28 mouse cellular contexts compared by ENCODE assay signal in genomic region chr2:118228486-118229079, GRCm38 (mm10). TPM values are rescaled to one million over a fixed set of nuclear protein-coding genes. Genes with fewer than 3 reads are reported as not detected.
DNase-seq lines count a peak whose midpoint lies in the region; ATAC-seq and TF ChIP-seq lines count a peak whose summit lies in the region.
"Had no signal": no experiment of that assay in that cellular context is flagged by ENCODE, and none has a peak within 500 bp of the region (broad histone marks: within the 10 kb centered on the region; RNA-seq: fewer than 3 reads in every experiment).

No protein-coding gene starts in this region.

- DNase-seq in heart, adult 11 months = peak; percentile 30
- no peak for DNase-seq in heart, adult 9 months (ENCODE audit: low spot score in 2 of 2)
- DNase-seq in midbrain, postnatal 0 days (ENCODE audit: low spot score) = peak; percentile 5
- DNase-seq in stomach, postnatal 0 days (ENCODE audit: low spot score) = no peak
- DNase-seq: adrenal gland, postnatal 14 days; cerebellum, adult 11-12 months; cerebellum, adult 8-10 months; cerebellum, postnatal 10 days; cerebellum, postnatal 36 days; embryo, embryonic 11 days; gastrocnemius, adult 2 months; gastrocnemius, postnatal 14 days; heart, adult 18-20 months; heart, postnatal 14 days; heart, postnatal 4 days; kidney, adult 18-20 months had no signal

- peak; percentile 61 for ATAC-seq in forebrain, embryonic 13.5 days
- no peak for ATAC-seq in forebrain, embryonic 12.5 days (ENCODE audit: low FRiP score)
- ATAC-seq in midbrain, postnatal 0 days (ENCODE audit: low FRiP score) = no peak
- no peak for ATAC-seq in midbrain, embryonic 16.5 days
- ATAC-seq in stomach, postnatal 0 days (ENCODE audit: low FRiP score, low TSS enrichment) = no peak
- ATAC-seq in intestine, postnatal 0 days = no peak
- ATAC-seq: intestine, embryonic 15.5 days had no signal

- no peak overlapping the region for H3K9ac ChIP-seq in forebrain, embryonic 13.5 days
- no peak overlapping the region for H3K9ac ChIP-seq in forebrain, embryonic 12.5 days
- no peak overlapping the region for H3K9ac ChIP-seq in midbrain, postnatal 0 days (replicated peaks; ENCODE audit: low read length, poor library complexity, severe bottlenecking)
- no peak overlapping the region for H3K9ac ChIP-seq in midbrain, embryonic 16.5 days (ENCODE audit: low read depth, low read length)
- no peak overlapping the region for H3K9ac ChIP-seq in stomach, postnatal 0 days (ENCODE audit: low read length)
- H3K9ac ChIP-seq in intestine, postnatal 0 days (ENCODE audit: low read depth, low read length) = no peak overlapping the region
- H3K9ac ChIP-seq: embryonic facial prominence, embryonic 13.5 days; heart, embryonic 13.5 days; hindbrain, embryonic 14.5 days; intestine, embryonic 15.5 days had no signal

- 68% methylated on average over 4 of the region's 4 CpGs for WGBS in forebrain, embryonic 13.5 days
- WGBS in forebrain, embryonic 12.5 days = 67% methylated on average over 4 of the region's 4 CpGs
- 44% methylated on average over 4 of the region's 4 CpGs for WGBS in midbrain, postnatal 0 days
- WGBS in midbrain, embryonic 16.5 days = 52% methylated on average over 4 of the region's 4 CpGs
- 84% methylated on average over 4 of the region's 4 CpGs for WGBS in stomach, postnatal 0 days
- WGBS in intestine, postnatal 0 days = 90% methylated on average over 4 of the region's 4 CpGs

- H3K4me3 ChIP-seq in forebrain, embryonic 13.5 days = no peak overlapping the region
- no peak overlapping the region for H3K4me3 ChIP-seq in forebrain, embryonic 12.5 days (replicated peaks)
- H3K4me3 ChIP-seq in midbrain, postnatal 0 days (ENCODE audit: low read depth, low read length) = no peak overlapping the region
- H3K4me3 ChIP-seq in midbrain, embryonic 16.5 days (ENCODE audit: low read depth, low read length) = no peak overlapping the region
- no peak overlapping the region for H3K4me3 ChIP-seq in stomach, postnatal 0 days (ENCODE audit: low read depth, low read length)
- H3K4me3 ChIP-seq in intestine, postnatal 0 days (ENCODE audit: low read depth, low read length) = no peak overlapping the region
- H3K4me3 ChIP-seq: embryonic facial prominence, embryonic 10.5 days; embryonic facial prominence, embryonic 13.5 days; erythroblast, embryonic 14.5 days; gastrocnemius, adult 2 months; heart, embryonic 10.5 days; heart, embryonic 13.5 days; intestine, embryonic 15.5 days had no signal

- peak; percentile 48 for TF ChIP-seq CTCF in midbrain, postnatal 0 days (IDR thresholded peaks at IDR 0.05)
- peak; percentile 8; the same call in 1 of the 2 replicates for TF ChIP-seq CTCF in stomach, postnatal 0 days (IDR thresholded peaks at IDR 0.05; ENCODE audit: low read depth)
- no peak for TF ChIP-seq CTCF in intestine, postnatal 0 days (IDR thresholded peaks at IDR 0.05; ENCODE audit: low read depth)

- H3K4me1 ChIP-seq in forebrain, embryonic 13.5 days = peaks cover 20% of the 10 kb centered on the region; the same call in 1 of the 2 replicates
- no peaks in the 10 kb centered on the region for H3K4me1 ChIP-seq in forebrain, embryonic 12.5 days
- H3K4me1 ChIP-seq in midbrain, postnatal 0 days (ENCODE audit: insufficient read depth, low read length) = no peaks in the 10 kb centered on the region
- no peaks in the 10 kb centered on the region; the same call in 1 of the 2 replicates for H3K4me1 ChIP-seq in midbrain, embryonic 16.5 days (ENCODE audit: control insufficient read depth, insufficient read depth, low read length)
- no peaks in the 10 kb centered on the region for H3K4me1 ChIP-seq in stomach, postnatal 0 days (replicated peaks; ENCODE audit: control insufficient read depth, insufficient read depth)
- H3K4me1 ChIP-seq in intestine, postnatal 0 days (replicated peaks; ENCODE audit: control insufficient read depth, insufficient read depth, low read length) = no peaks in the 10 kb centered on the region
- H3K4me1 ChIP-seq: heart, embryonic 13.5 days; intestine, embryonic 15.5 days had no signal

- no peak overlapping the region for H3K27ac ChIP-seq in forebrain, embryonic 13.5 days
- no peak overlapping the region for H3K27ac ChIP-seq in forebrain, embryonic 12.5 days
- H3K27ac ChIP-seq in midbrain, postnatal 0 days (ENCODE audit: low read depth, low read length) = no peak overlapping the region
- no peak overlapping the region for H3K27ac ChIP-seq in midbrain, embryonic 16.5 days (ENCODE audit: low read length)
- H3K27ac ChIP-seq in stomach, postnatal 0 days (replicated peaks) = no peak overlapping the region
- no peak overlapping the region for H3K27ac ChIP-seq in intestine, postnatal 0 days (ENCODE audit: low read depth, low read length)
- H3K27ac ChIP-seq: embryonic facial prominence, embryonic 10.5 days; embryonic facial prominence, embryonic 13.5 days; gastrocnemius, adult 2 months; heart, embryonic 10.5 days; heart, embryonic 13.5 days; hindbrain, embryonic 14.5 days; intestine, embryonic 15.5 days had no signal

- H3K36me3 ChIP-seq in forebrain, embryonic 13.5 days (ENCODE audit: poor library complexity, severe bottlenecking) = no peaks in the 10 kb centered on the region
- no peaks in the 10 kb centered on the region for H3K36me3 ChIP-seq in forebrain, embryonic 12.5 days (replicated peaks)
- no peaks in the 10 kb centered on the region for H3K36me3 ChIP-seq in midbrain, postnatal 0 days (ENCODE audit: insufficient read depth, low read length)
- no peaks in the 10 kb centered on the region for H3K36me3 ChIP-seq in midbrain, embryonic 16.5 days (ENCODE audit: control insufficient read depth, insufficient read depth, low read length)
- no peaks in the 10 kb centered on the region for H3K36me3 ChIP-seq in stomach, postnatal 0 days (ENCODE audit: control insufficient read depth, insufficient read depth, low read length)
- no peaks in the 10 kb centered on the region for H3K36me3 ChIP-seq in intestine, postnatal 0 days (ENCODE audit: control insufficient read depth, insufficient read depth)
- H3K36me3 ChIP-seq: embryonic facial prominence, embryonic 10.5 days; embryonic facial prominence, embryonic 13.5 days; heart, embryonic 10.5 days; heart, embryonic 13.5 days; intestine, embryonic 15.5 days had no signal

- no peaks in the 10 kb centered on the region for H3K9me3 ChIP-seq in forebrain, embryonic 13.5 days (replicated peaks)
- no peaks in the 10 kb centered on the region for H3K9me3 ChIP-seq in forebrain, embryonic 12.5 days
- H3K9me3 ChIP-seq in midbrain, postnatal 0 days (ENCODE audit: low read length) = no peaks in the 10 kb centered on the region
- no peaks in the 10 kb centered on the region for H3K9me3 ChIP-seq in midbrain, embryonic 16.5 days (replicated peaks; ENCODE audit: control insufficient read depth, low read length, poor library complexity, severe bottlenecking)
- H3K9me3 ChIP-seq in stomach, postnatal 0 days (ENCODE audit: control insufficient read depth, low read length) = no peaks in the 10 kb centered on the region
- H3K9me3 ChIP-seq in intestine, postnatal 0 days (ENCODE audit: control insufficient read depth) = no peaks in the 10 kb centered on the region
- H3K9me3 ChIP-seq: embryonic facial prominence, embryonic 10.5 days; embryonic facial prominence, embryonic 13.5 days; heart, embryonic 10.5 days; heart, embryonic 13.5 days; intestine, embryonic 15.5 days had no signal

- no peak for TF ChIP-seq EP300 in stomach, postnatal 0 days (optimal IDR thresholded peaks at IDR 0.05)

- H3K4me2 ChIP-seq in forebrain, embryonic 13.5 days = no peak overlapping the region
- H3K4me2 ChIP-seq in forebrain, embryonic 12.5 days = no peak overlapping the region
- H3K4me2 ChIP-seq in midbrain, postnatal 0 days (ENCODE audit: low read depth, low read length, poor library complexity, severe bottlenecking) = no peak overlapping the region
- no peak overlapping the region for H3K4me2 ChIP-seq in midbrain, embryonic 16.5 days (ENCODE audit: low read length)
- no peak overlapping the region for H3K4me2 ChIP-seq in stomach, postnatal 0 days (replicated peaks; ENCODE audit: low read depth)
- no peak overlapping the region for H3K4me2 ChIP-seq in intestine, postnatal 0 days (replicated peaks; ENCODE audit: low read depth)
- H3K4me2 ChIP-seq: embryonic facial prominence, embryonic 13.5 days; heart, embryonic 13.5 days; hindbrain, embryonic 14.5 days; intestine, embryonic 15.5 days had no signal

- no peaks in the 10 kb centered on the region for H3K27me3 ChIP-seq in forebrain, embryonic 13.5 days
- H3K27me3 ChIP-seq in forebrain, embryonic 12.5 days = no peaks in the 10 kb centered on the region
- no peaks in the 10 kb centered on the region for H3K27me3 ChIP-seq in midbrain, postnatal 0 days (ENCODE audit: insufficient read depth, low read length)
- no peaks in the 10 kb centered on the region for H3K27me3 ChIP-seq in midbrain, embryonic 16.5 days (ENCODE audit: control insufficient read depth, insufficient read depth, low read depth, low read length)
- no peaks in the 10 kb centered on the region for H3K27me3 ChIP-seq in stomach, postnatal 0 days (ENCODE audit: control insufficient read depth, insufficient read depth, low read length)
- H3K27me3 ChIP-seq in intestine, postnatal 0 days (replicated peaks; ENCODE audit: control insufficient read depth, insufficient read depth, low read length) = no peaks in the 10 kb centered on the region
- H3K27me3 ChIP-seq: embryonic facial prominence, embryonic 13.5 days; intestine, embryonic 15.5 days had no signal

RNA-seq across cellular contexts. Expression of gene Fsip1, which starts 28.2 kb away (rescaled TPM):
- 3.6 and 3.7 TPM in 2 replicates for polyA plus RNA-seq in forebrain, embryonic 13.5 days (2015; fragmentation: Nextera tagmentation; extraction: Ambion mirVana)
- 3.0 and 3.3 TPM in 2 replicates for polyA plus RNA-seq in forebrain, embryonic 12.5 days (2016; fragmentation: Nextera tagmentation; extraction: Ambion mirVana)
- 1.2 and 1.3 TPM in 2 replicates for total RNA-seq in midbrain, postnatal 0 days (2014; rRNA removed)
- polyA plus RNA-seq in midbrain, postnatal 0 days (2015; fragmentation: Nextera tagmentation; extraction: Ambion mirVana) = 5.7 and 6.1 TPM in 2 replicates
- polyA plus RNA-seq in midbrain, embryonic 16.5 days (2015; fragmentation: Nextera tagmentation; extraction: Ambion mirVana) = 2.6 and 3.6 TPM in 2 replicates
- polyA plus RNA-seq in stomach, postnatal 0 days (2015; fragmentation: Nextera tagmentation; extraction: Ambion mirVana) = 0.07 and 0.17 TPM in 2 replicates
- polyA plus RNA-seq in intestine, postnatal 0 days (2015; fragmentation: Nextera tagmentation; extraction: Ambion mirVana) = 0.13 and 0.31 TPM in 2 replicates
- total RNA-seq: gastrocnemius, adult 2 months; gastrocnemius, postnatal 14 days; gastrocnemius, postnatal 4 days; heart, adult 18-20 months had no signal
- polyA plus RNA-seq: erythroblast, embryonic 14.5 days; heart, embryonic 13.5 days had no signal

Comparison
In these comparisons a context has a peak if more than half of its experiments do, and no peak if none do; other contexts are left out.
1. DNase-seq: peak in heart, adult 11 months (single experiment) and midbrain, postnatal 0 days (single experiment); none in heart, adult 9 months (0 of 2) and stomach, postnatal 0 days (single experiment).